Mouse (Mus musculus) heart, embryonic 13.5 days (tissue): ENCODE data around the gene Atp13a3. TPM values are rescaled to one million over a fixed set of nuclear protein-coding genes. Genes with fewer than 3 reads are reported as not detected.

ENCODE experiments used
- ATAC-seq: fragments of 200-750 bp; cut with Nextera tagmentation; 2 replicates; pipeline ENCODE4 v1.8.0; 2017; ENCODE audit warnings: moderate TSS enrichment; ENCODE audit not compliant: insufficient number of reproducible peaks, low FRiP score, low TSS enrichment; ENCODE audit errors: extremely low read depth
- H3K27ac ChIP-seq: fragments of 300-500 bp; sonication (generic); replicated peaks from 2 replicates; pipeline ENCODE4 v1.5.1; 2015; ENCODE audit warnings: moderate library complexity, mild to moderate bottlenecking, inconsistent platforms
- H3K27me3 ChIP-seq: fragments of 300-500 bp; sonication (generic); replicated peaks from 2 replicates; pipeline ENCODE4 v1.6.1; 2015; ENCODE audit warnings: mild to moderate bottlenecking, inconsistent platforms
- H3K36me3 ChIP-seq: fragments of 300-500 bp; sonication (generic); 2 replicates; pipeline ENCODE4 v1.6.1; 2015; ENCODE audit warnings: mild to moderate bottlenecking, inconsistent platforms
- H3K4me1 ChIP-seq: fragments of 300-500 bp; sonication (generic); 2 replicates; pipeline ENCODE4 v1.6.1; 2015; ENCODE audit warnings: inconsistent platforms
- H3K4me2 ChIP-seq: fragments of 300-500 bp; sonication (generic); 2 replicates; pipeline ENCODE4 v1.6.1; 2015; ENCODE audit warnings: inconsistent platforms, mild to moderate bottlenecking, moderate library complexity
- H3K4me3 ChIP-seq: fragments of 300-500 bp; sonication (generic); 2 replicates; pipeline ENCODE4 v1.5.1; 2015; ENCODE audit warnings: moderate library complexity, mild to moderate bottlenecking, inconsistent platforms
- H3K9ac ChIP-seq: fragments of 300-500 bp; sonication (generic); 2 replicates; pipeline ENCODE4 v1.6.1; 2015; ENCODE audit warnings: inconsistent platforms, mild to moderate bottlenecking, moderate library complexity
- H3K9me3 ChIP-seq: fragments of 300-500 bp; sonication (generic); 2 replicates; pipeline ENCODE4 v1.6.1; 2016; ENCODE audit warnings: inconsistent platforms
- WGBS: fragments of 180-500 bp; shearing (Covaris S2); methylation state at CpG from one replicate; pipeline ENCODE4 v1.1.7; 2015; ENCODE audit warnings: mixed read lengths; 5-methylcytosine and 5-hydroxymethylcytosine counted together
- polyA plus RNA-seq: library from polyadenylated mRNA; unstranded; fragments of >200 nt; fragmentation: Nextera tagmentation; extraction: Ambion mirVana; gene quantifications from 2 replicates; pipeline ENCODE4 v1.2.1, GENCODE M21; 2015

The Atp13a3 gene
- polyA plus RNA-seq, 1 experiment from 2014 or later = 6.8 TPM

DNA sequence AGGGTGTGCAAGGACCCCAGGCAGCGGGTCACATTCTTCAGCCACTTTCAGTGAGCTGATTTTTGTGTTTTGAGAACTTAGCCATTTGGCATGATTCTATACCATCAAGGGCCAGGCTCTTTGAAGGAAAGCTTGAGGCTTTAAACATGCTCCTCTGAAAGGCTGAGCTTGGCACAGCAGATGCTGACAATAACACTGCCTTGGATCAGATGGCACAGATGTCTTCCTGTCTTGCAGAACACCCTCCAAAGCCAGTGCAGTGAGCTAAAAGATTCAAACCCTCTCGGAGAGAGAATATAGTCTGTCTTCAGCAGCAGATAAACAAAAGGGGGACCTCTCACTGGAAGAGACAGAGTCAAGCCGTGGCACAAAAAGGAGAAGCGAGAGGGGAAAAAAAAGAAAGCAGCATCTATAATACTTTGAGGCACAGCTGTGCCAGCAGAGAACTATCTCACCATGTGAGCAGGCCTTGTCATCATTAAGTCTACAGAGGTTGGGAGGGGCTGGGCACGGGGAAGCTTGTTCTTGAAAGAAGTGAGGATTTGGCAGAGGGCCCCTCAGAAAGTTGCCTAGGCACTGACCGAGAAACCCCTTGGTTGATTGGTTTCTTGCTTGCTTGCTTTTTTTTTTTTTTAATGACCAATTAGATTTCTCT lies 133.7 kb downstream of the Atp13a3 start:
- no peak overlapping the region for H3K9ac ChIP-seq
- H3K36me3 ChIP-seq = no peaks in the 10 kb centered on the region
- 61% methylated on average over 6 of the region's 6 CpGs for WGBS
- peaks cover 25% of the 10 kb centered on the region for H3K4me1 ChIP-seq
- no peak for ATAC-seq
- H3K27ac ChIP-seq = 0 out of 2 replicates have a peak overlapping the region, but pooled peaks have one; percentile 6
- no peaks in the 10 kb centered on the region for H3K9me3 ChIP-seq
- no peak overlapping the region for H3K4me3 ChIP-seq
- no peak overlapping the region for H3K4me2 ChIP-seq
- H3K27me3 ChIP-seq = peaks cover 10% of the 10 kb centered on the region; the same call in 1 of the 2 replicates

DNA sequence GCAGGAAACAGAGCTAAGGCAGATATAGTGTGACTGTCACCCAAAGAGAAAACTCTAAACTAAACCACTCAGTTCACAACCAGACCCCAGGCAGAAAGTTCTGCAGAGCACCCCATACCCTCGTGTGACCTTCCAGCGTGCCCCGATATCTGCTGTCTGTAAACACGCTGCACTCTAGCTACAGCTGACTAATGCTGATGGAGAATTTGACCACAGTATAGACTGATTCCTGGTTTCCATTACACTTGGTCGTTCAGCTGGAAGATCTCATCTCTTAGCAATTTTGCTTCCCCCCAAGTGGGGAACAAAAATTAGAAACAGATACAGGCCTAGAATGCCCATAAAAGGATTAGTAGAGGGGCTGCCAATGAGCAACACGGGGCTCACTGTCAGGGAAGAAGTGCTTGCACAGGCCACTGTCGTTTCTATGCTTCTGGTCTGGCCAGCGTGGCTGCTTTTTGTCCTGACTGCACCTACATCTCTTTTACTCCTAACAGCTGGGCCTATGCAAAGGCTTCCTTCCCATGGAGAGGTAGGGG lies 134.5 kb downstream of the Atp13a3 start:
- no peaks in the 10 kb centered on the region for H3K9me3 ChIP-seq
- peaks cover 10% of the 10 kb centered on the region; the same call in 1 of the 2 replicates for H3K27me3 ChIP-seq
- H3K4me2 ChIP-seq = no peak overlapping the region
- H3K9ac ChIP-seq = no peak overlapping the region
- no peak overlapping the region for H3K4me3 ChIP-seq
- peaks cover 25% of the 10 kb centered on the region for H3K4me1 ChIP-seq
- 35% methylated on average over 8 of the region's 8 CpGs for WGBS
- H3K36me3 ChIP-seq = no peaks in the 10 kb centered on the region
- H3K27ac ChIP-seq = 0 out of 2 replicates have a peak overlapping the region, but pooled peaks have one; percentile 6
- ATAC-seq = no peak

DNA sequence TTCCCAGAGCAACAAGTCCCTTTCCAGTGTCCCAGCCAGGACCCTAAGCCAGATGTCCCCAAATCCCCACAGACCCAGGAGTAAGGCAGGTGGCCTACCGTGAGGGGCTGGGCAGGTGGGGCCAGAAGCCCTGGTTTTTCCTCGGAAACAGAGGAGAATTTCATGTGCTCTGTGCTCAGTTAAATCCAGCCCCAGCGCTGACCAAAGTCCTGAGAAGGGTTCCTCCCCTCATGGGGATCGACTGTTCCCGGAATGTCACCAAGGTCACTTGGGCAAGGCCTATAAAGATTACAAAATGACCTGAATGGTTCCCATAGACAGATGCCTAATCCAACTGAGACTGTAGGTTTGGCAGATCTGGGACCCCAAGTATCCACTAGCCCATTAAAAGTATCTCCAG lies 138.4 kb downstream of the Atp13a3 start, which contains the start of gene Cpn2:
TSS of gene Cpn2 (minus strand) at position 141 of the 400 bp plus-strand sequence.
- H3K9me3 ChIP-seq = no peaks in the 10 kb centered on the region
- WGBS = 54% methylated on average over 5 of the region's 5 CpGs
- peaks cover 3% of the 10 kb centered on the region; the same call in 1 of the 2 replicates for H3K27me3 ChIP-seq
- H3K4me2 ChIP-seq = no peak within 1 kb of the TSS
- ATAC-seq = no peak
- no peak within 1 kb of the TSS for H3K4me3 ChIP-seq
- H3K4me1 ChIP-seq = peaks cover 20% of the 10 kb centered on the region
- no peak within 1 kb of the TSS for H3K27ac ChIP-seq
- no peak within 1 kb of the TSS for H3K9ac ChIP-seq
- no peaks in the 10 kb centered on the region for H3K36me3 ChIP-seq

DNA sequence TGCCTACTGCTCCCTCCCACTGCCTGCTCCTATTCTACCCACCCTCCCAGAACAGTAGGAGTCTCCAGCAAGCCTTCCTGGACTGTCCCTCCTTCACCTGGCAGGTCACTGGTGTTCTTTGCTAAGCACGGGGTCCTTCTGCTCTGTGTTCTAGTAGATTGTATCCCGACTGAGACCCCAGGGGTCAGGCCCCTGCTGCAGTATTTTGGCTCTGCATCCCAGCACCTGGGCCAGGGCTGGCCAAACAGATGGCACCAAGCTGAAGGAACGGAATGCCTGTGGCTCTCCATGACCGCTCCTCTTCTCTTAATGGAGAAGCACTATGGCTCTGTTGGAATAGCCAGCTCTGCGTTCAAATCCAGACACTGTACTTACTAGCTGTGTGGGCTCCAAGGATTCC lies 139.2 kb downstream of the Atp13a3 start:
- H3K9me3 ChIP-seq = no peaks in the 10 kb centered on the region
- 75% methylated on average over 5 of the region's 5 CpGs for WGBS
- no peak overlapping the region for H3K4me2 ChIP-seq

DNA sequence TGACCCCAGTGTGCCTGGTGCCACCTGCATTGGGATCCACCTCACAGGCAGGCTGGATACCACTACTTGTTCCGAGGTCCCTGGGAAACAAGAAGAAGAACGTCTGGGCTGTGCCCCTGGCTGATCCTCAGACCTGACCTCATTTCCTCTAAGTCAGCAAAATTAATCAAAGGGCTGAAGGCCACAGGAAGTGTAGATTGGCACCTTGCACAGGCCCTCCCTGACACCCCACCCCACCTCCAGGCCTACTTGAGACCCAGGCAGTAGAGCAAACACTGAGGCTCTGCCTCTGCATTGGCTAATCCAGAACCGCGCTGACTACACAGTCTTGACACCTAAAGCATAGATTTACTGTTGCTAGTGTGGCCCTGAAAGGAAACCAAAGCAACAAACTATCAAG lies 140.2 kb downstream of the Atp13a3 start:
- Histone ChIP-seq H3K4me2 (no peak overlapping the region), H3K9ac (no peak overlapping the region), H3K36me3 (no peaks in the 10 kb centered on the region), H3K4me3 (no peak overlapping the region), H3K27me3 (peaks cover 3% of the 10 kb centered on the region; the same call in 1 of the 2 replicates), H3K4me1 (peaks cover 6% of the 10 kb centered on the region; the same call in 1 of the 2 replicates), H3K9me3 (no peaks in the 10 kb centered on the region), H3K27ac (peak overlapping the region; percentile 25; the same call in 1 of the 2 replicates)
- ATAC-seq = no peak
- WGBS = 71% methylated on average over 4 of the region's 4 CpGs

More for the DNA sequence above, 139.2 kb downstream of the Atp13a3 start:
- H3K36me3 ChIP-seq = no peaks in the 10 kb centered on the region
- H3K27me3 ChIP-seq = peaks cover 3% of the 10 kb centered on the region; the same call in 1 of the 2 replicates
- no peak overlapping the region for H3K9ac ChIP-seq
- H3K4me1 ChIP-seq = peaks cover 14% of the 10 kb centered on the region
- no peak overlapping the region for H3K4me3 ChIP-seq
- H3K27ac ChIP-seq = no peak overlapping the region
- ATAC-seq = no peak

DNA sequence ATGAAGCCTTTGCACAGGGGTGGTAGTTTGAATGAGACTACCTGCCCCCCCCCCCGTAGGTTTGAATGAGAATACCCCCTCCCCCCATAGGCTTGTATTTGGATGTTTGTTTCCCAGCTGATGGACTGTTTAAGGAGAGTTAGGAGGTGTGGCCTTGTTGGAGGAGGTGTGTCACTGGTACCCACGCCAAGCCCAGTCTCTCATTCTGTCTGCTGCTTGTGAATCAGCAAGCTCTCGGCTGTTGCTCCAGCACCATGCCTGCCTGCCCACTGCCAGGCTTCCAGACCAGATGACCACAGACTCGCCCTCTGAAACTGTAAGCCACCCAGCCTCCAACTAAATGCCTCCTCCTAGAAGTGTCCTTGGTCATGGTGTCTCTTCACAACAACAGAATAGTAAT lies 142.6 kb downstream of the Atp13a3 start:
- Histone ChIP-seq H3K9ac (no peak overlapping the region), H3K9me3 (no peaks in the 10 kb centered on the region), H3K36me3 (no peaks in the 10 kb centered on the region), H3K27ac (no peak overlapping the region), H3K4me3 (no peak overlapping the region), H3K4me1 (peaks cover 16% of the 10 kb centered on the region), H3K27me3 (peaks cover 3% of the 10 kb centered on the region; the same call in 1 of the 2 replicates), H3K4me2 (no peak overlapping the region)
- no peak for ATAC-seq
- WGBS = 60% methylated on average over 4 of the region's 4 CpGs

DNA sequence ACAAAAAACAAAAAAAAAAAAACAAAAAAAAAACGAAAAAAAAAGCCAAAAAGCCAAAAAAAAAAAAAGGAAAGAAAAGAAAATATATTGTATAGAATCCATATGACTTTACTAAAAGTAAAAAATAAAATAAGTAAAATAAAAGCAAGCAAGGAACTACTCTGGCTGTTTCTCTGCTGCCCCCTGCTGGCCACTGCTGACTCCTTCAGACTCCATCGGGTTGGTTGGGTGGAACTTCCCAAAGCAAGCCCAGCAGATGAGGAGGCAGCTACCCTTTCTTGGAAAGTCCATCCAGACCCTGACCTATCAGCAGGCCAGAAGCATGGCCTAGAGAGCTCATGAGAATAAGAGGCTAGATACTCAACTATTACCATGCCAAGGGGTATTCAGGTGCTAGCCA lies 143.1 kb downstream of the Atp13a3 start:
- H3K4me3 ChIP-seq = no peak overlapping the region
- peaks cover 3% of the 10 kb centered on the region; the same call in 1 of the 2 replicates for H3K27me3 ChIP-seq
- no peaks in the 10 kb centered on the region for H3K9me3 ChIP-seq
- no peaks in the 10 kb centered on the region for H3K36me3 ChIP-seq
- no peak overlapping the region for H3K9ac ChIP-seq
- no peak overlapping the region for H3K4me2 ChIP-seq
- 0% methylated on average over 2 of the region's 2 CpGs for WGBS
- H3K4me1 ChIP-seq = peaks cover 18% of the 10 kb centered on the region
- no peak for ATAC-seq
- H3K27ac ChIP-seq = no peak overlapping the region

Other genes starting within 250 kb of the Atp13a3 start
- 0.08 TPM in 1 of 2 replicates, not detected in the other for gene Cpn2, start 138.5 kb downstream of the Atp13a3 start, polyA plus RNA-seq
- 0.15 and 0.24 TPM in 2 replicates for gene Lrrc15, start 122.7 kb downstream of the Atp13a3 start, polyA plus RNA-seq
- 1.8 and 2.4 TPM in 2 replicates for gene Gp5, start 95.2 kb downstream of the Atp13a3 start, polyA plus RNA-seq
- gene Tmem44, start 144.9 kb upstream of the Atp13a3 start, polyA plus RNA-seq = 19.6 and 20.9 TPM in 2 replicates
- 35.7 and 37.4 TPM in 2 replicates for gene Lsg1, start 181.6 kb upstream of the Atp13a3 start, polyA plus RNA-seq
- gene Fam43a, start 193.7 kb upstream of the Atp13a3 start, polyA plus RNA-seq = 13.8 and 14.0 TPM in 2 replicates